Mouse (Mus musculus): ENCODE measurements around the gene Serpinb3a. TPM values are rescaled to one million over a fixed set of nuclear protein-coding genes. Genes with fewer than 3 reads are reported as not detected.
"Not testable (repeated sequence)": the region's sequence is repeated elsewhere in the genome, so short reads cannot be mapped to it uniquely, and the experiment has no call there.

Serpinb3a gene
- not detected for total RNA-seq (2021)

- no peak for DNase-seq (ENCODE audit: extremely low spot score in 1 of 2, low spot score in 2 of 2)
- intact Hi-C loops (cut with DNase I): no loop called here
Observed at GRCm38 (mm10) chr1:107052203-107052602, at the start of gene Serpinb3a. Gene Serpinb3a (minus strand): TSS chr1:107052303.

GRCm38 (mm10) chr1:107098417-107098816, 46.3 kb upstream of the Serpinb3a start:
- no peak for DNase-seq (ENCODE audit: extremely low spot score in 1 of 2, low spot score in 2 of 2)
- intact Hi-C loops (cut with DNase I): no loop called here

- DNase-seq (ENCODE audit: extremely low spot score in 1 of 2, low spot score in 2 of 2): no peak
- intact Hi-C loops (cut with DNase I): no loop called here
Observed at GRCm38 (mm10) chr1:107083406-107083805, 31.3 kb upstream of the Serpinb3a start, which contains the start of gene Serpinb3d. Gene Serpinb3d (minus strand): TSS chr1:107083506.

- intact Hi-C loops (cut with DNase I): not testable (repeated sequence)
- peak in 1 of 2 experiments; percentile 19 for DNase-seq (ENCODE audit: extremely low spot score in 1 of 2, low spot score in 2 of 2)
Observed at GRCm38 (mm10) chr1:107034236-107034635, 17.9 kb downstream of the Serpinb3a start.

- intact Hi-C loops (cut with DNase I): no loop called here
- no peak for DNase-seq (ENCODE audit: extremely low spot score in 1 of 2, low spot score in 2 of 2)
Observed at GRCm38 (mm10) chr1:107025886-107026285, 26.2 kb downstream of the Serpinb3a start.

GRCm38 (mm10) chr1:107015210-107015609, 36.9 kb downstream of the Serpinb3a start:
- intact Hi-C loops (cut with DNase I): loop anchor here (10.0 kb wide), 1 partner anchor 210 kb away; no protein-coding TSS in a partner anchor
- DNase-seq (ENCODE audit: extremely low spot score in 1 of 2, low spot score in 2 of 2): no peak

- intact Hi-C loops (cut with DNase I): loop anchor here (10.0 kb wide), 1 partner anchor 210 kb away; no protein-coding TSS in a partner anchor
- DNase-seq (ENCODE audit: extremely low spot score in 1 of 2, low spot score in 2 of 2): peak; percentile 11 to 38
Observed at GRCm38 (mm10) chr1:107014530-107014929, 37.6 kb downstream of the Serpinb3a start.

- intact Hi-C loops (cut with DNase I): no loop called here
- no peak for DNase-seq (ENCODE audit: extremely low spot score in 1 of 2, low spot score in 2 of 2)
Observed at GRCm38 (mm10) chr1:107006316-107006715, 45.8 kb downstream of the Serpinb3a start.

GRCm38 (mm10) chr1:107001754-107002153, 50.3 kb downstream of the Serpinb3a start:
- no peak for DNase-seq (ENCODE audit: extremely low spot score in 1 of 2, low spot score in 2 of 2)
- intact Hi-C loops (cut with DNase I): no loop called here

- no peak for DNase-seq (ENCODE audit: extremely low spot score in 1 of 2, low spot score in 2 of 2)
- intact Hi-C loops (cut with DNase I): no loop called here
Observed at GRCm38 (mm10) chr1:107000424-107000823, 51.7 kb downstream of the Serpinb3a start.

Other genes starting within 250 kb of the Serpinb3a start
- gene Serpinb5, start 191.1 kb downstream of the Serpinb3a start, total RNA-seq (2021): not detected
- not detected for gene Serpinb12, start 117.9 kb downstream of the Serpinb3a start, total RNA-seq (2021)
- not detected for gene Serpinb13, start 71.3 kb downstream of the Serpinb3a start, total RNA-seq (2021)
- gene Serpinb3d, start 31.2 kb upstream of the Serpinb3a start, total RNA-seq (2021): not detected
- not detected for gene Serpinb3b, start 226.1 kb upstream of the Serpinb3a start, total RNA-seq (2021)
- gene Serpinb3c, start 226.1 kb upstream of the Serpinb3a start, total RNA-seq (2021): not detected

All from left cerebral cortex, postnatal 10 days (tissue).